Mouse (Mus musculus) embryonic facial prominence, embryonic 13.5 days (tissue): ENCODE results near the gene Ppp1r14d. TPM values are rescaled to one million over a fixed set of nuclear protein-coding genes. Genes with fewer than 3 reads are reported as not detected.
A peak's percentile ranks its signal among the peaks of the same experiment; 100 is the strongest.

Experiments used
- ATAC-seq: fragments of 200-750 bp; cut with Nextera tagmentation; 2 replicates; pipeline ENCODE4 v1.8.0; 2017; ENCODE audit warnings: low read depth; ENCODE audit not compliant: insufficient number of reproducible peaks, insufficient read depth, low FRiP score, low TSS enrichment
- H3K27ac ChIP-seq: fragments of 300-500 bp; sonication (generic); 2 replicates; pipeline ENCODE4 v1.5.1; 2015; ENCODE audit warnings: moderate library complexity, mild to moderate bottlenecking, inconsistent platforms
- H3K27me3 ChIP-seq: fragments of 300-500 bp; sonication (generic); 2 replicates; pipeline ENCODE4 v1.6.1; 2015; ENCODE audit warnings: mild to moderate bottlenecking, inconsistent platforms
- H3K36me3 ChIP-seq: fragments of 300-500 bp; sonication (generic); 2 replicates; pipeline ENCODE4 v1.6.1; 2015; ENCODE audit warnings: mild to moderate bottlenecking, inconsistent platforms
- H3K4me1 ChIP-seq: fragments of 300-500 bp; sonication (generic); 2 replicates; pipeline ENCODE4 v1.6.1; 2015; ENCODE audit warnings: inconsistent platforms
- H3K4me2 ChIP-seq: fragments of 300-500 bp; sonication (generic); 2 replicates; pipeline ENCODE4 v1.6.1; 2015; ENCODE audit warnings: moderate library complexity, mild to moderate bottlenecking, inconsistent platforms
- H3K4me3 ChIP-seq: fragments of 300-500 bp; sonication (generic); 2 replicates; pipeline ENCODE4 v1.5.1; 2015; ENCODE audit warnings: mild to moderate bottlenecking, inconsistent platforms
- H3K9ac ChIP-seq: fragments of 300-500 bp; sonication (generic); 2 replicates; pipeline ENCODE4 v1.6.1; 2015; ENCODE audit warnings: mild to moderate bottlenecking, inconsistent platforms
- H3K9me3 ChIP-seq: fragments of 300-500 bp; sonication (generic); 2 replicates; pipeline ENCODE4 v1.6.1; 2016; ENCODE audit warnings: inconsistent platforms
- WGBS: fragments of 180-500 bp; shearing (Covaris S2); methylation state at CpG from one replicate; pipeline ENCODE4 v1.1.7; 2015; ENCODE audit warnings: mixed read lengths; 5-methylcytosine and 5-hydroxymethylcytosine counted together
- polyA plus RNA-seq: library from polyadenylated mRNA; unstranded; fragments of >200 nt; fragmentation: Nextera tagmentation; extraction: Ambion mirVana; gene quantifications from 2 replicates; pipeline ENCODE4 v1.2.1, GENCODE M21; 2015

Gene Ppp1r14d
- polyA plus RNA-seq, 1 experiment from 2014 or later, result 0.28 TPM

GRCm38 (mm10) chr2:119190969-119191368 lies 38.7 kb downstream of the Ppp1r14d start:
- no peak overlapping the region for H3K9ac ChIP-seq
- H3K4me1 ChIP-seq, result peaks cover 14% of the 10 kb centered on the region
- no peak overlapping the region for H3K27ac ChIP-seq
- H3K27me3 ChIP-seq, result no peaks in the 10 kb centered on the region
- H3K4me3 ChIP-seq, result no peak overlapping the region
- no peaks in the 10 kb centered on the region for H3K9me3 ChIP-seq
- WGBS, result 85% methylated on average over 5 of the region's 5 CpGs
- H3K4me2 ChIP-seq, result no peak overlapping the region
- ATAC-seq, result no peak
- peaks cover 4% of the 10 kb centered on the region; the same call in 1 of the 2 replicates for H3K36me3 ChIP-seq

DNA sequence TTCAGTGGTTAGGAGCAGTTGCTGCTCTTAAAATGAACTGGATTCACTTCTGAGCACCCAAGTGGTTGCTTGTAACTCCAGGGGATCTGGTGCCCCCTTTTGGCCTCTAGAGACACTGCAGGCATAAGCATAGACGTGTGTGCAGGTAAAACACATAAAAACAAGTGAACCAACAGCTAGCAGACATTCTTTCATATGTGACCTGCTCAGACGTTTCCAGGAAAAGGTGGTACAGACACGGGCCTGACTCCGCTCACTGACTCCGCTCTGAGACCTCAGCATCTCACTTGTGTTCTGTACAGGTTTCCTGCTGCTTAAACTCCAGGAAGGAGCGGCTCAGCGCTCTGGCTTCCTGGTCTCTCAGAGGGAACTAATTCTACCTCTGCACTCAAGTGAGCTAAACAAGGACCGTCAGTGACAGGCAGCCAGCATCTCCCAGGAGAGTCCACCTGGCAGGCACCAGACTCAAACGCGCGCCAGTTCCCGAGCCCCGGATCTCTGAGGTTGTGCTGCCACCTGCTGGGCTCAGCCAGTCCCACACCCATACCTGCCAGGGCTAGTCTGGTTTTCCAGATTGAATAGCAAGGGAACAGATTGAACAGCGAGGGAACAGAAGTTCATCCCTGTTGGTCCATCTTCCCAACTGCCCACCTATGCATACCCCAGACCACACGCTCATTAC lies 40.5 kb downstream of the Ppp1r14d start:
- Histone ChIP-seq H3K4me3 (peak overlapping the region; percentile 37), H3K9ac (peak overlapping the region; percentile 46; the same call in 1 of the 2 replicates), H3K36me3 (peaks cover 18% of the 10 kb centered on the region), H3K9me3 (no peaks in the 10 kb centered on the region), H3K4me1 (peaks cover 11% of the 10 kb centered on the region; the same call in 1 of the 2 replicates), H3K4me2 (peak overlapping the region; percentile 78), H3K27ac (no peak overlapping the region), H3K27me3 (no peaks in the 10 kb centered on the region)
- ATAC-seq, result peak; percentile 56; the same call in 1 of the 2 replicates
- 6% methylated on average over 15 of the region's 15 CpGs for WGBS

DNA sequence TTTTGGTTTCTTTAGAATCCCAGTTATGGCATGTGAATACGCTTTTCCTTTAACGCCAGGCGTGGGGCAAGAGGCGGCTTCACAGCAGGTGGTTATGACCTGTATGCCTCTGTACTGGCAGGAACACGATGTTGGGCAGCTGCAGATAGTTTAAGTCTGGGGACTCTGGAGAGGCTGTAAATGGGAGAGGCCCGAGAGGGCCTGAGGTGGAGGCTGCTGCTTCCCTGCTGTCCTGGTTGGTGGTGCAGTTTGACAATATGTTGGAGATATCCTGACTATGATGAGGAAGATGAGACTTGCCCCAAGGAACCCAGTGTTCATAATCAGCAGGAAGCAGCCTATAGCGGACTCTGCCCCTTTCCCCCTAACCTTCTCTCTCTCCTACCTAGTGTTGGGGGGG lies 46.8 kb downstream of the Ppp1r14d start:
- Histone ChIP-seq H3K4me1 (no peaks in the 10 kb centered on the region), H3K27ac (no peak overlapping the region), H3K9me3 (no peaks in the 10 kb centered on the region), H3K4me3 (no peak overlapping the region), H3K27me3 (no peaks in the 10 kb centered on the region), H3K36me3 (peaks cover 67% of the 10 kb centered on the region), H3K4me2 (no peak overlapping the region), H3K9ac (no peak overlapping the region)
- WGBS, result 83% methylated on average over 7 of the region's 7 CpGs
- ATAC-seq, result no peak

GRCm38 (mm10) chr2:119177384-119177939 lies 52.2 kb downstream of the Ppp1r14d start:
- H3K4me1 ChIP-seq, result peaks cover 17% of the 10 kb centered on the region; the same call in 1 of the 2 replicates
- no peak for ATAC-seq
- H3K9ac ChIP-seq, result no peak overlapping the region
- H3K27ac ChIP-seq, result no peak overlapping the region
- no peak overlapping the region for H3K4me3 ChIP-seq
- H3K27me3 ChIP-seq, result no peaks in the 10 kb centered on the region
- no peak overlapping the region for H3K4me2 ChIP-seq
- H3K9me3 ChIP-seq, result no peaks in the 10 kb centered on the region
- 83% methylated on average over 5 of the region's 5 CpGs for WGBS
- H3K36me3 ChIP-seq, result peaks cover 65% of the 10 kb centered on the region

DNA sequence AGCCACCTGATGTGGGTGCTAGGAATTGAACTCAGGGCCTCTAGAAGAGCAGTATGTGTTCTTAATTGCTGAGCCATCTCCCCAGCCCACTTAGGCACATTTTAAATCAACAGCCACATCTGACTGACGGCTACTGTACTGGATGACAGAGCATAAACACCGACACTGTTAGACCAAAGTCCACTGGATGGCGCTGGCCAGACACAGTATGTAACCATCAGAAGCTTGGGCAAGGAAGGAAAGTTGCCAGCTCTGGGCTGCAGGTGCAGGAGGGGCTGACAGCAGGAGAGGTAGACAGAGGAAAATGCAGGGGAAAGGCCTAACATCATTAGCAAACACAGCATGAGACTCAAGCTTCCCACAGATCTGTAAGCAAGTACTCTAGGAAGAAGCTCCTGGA lies 52.9 kb downstream of the Ppp1r14d start:
- no peaks in the 10 kb centered on the region for H3K9me3 ChIP-seq
- H3K9ac ChIP-seq, result no peak overlapping the region
- no peak for ATAC-seq
- WGBS, result 64% methylated on average over 3 of the region's 3 CpGs
- peaks cover 17% of the 10 kb centered on the region; the same call in 1 of the 2 replicates for H3K4me1 ChIP-seq
- no peak overlapping the region for H3K4me3 ChIP-seq
- H3K27ac ChIP-seq, result no peak overlapping the region
- peaks cover 67% of the 10 kb centered on the region for H3K36me3 ChIP-seq
- H3K27me3 ChIP-seq, result no peaks in the 10 kb centered on the region
- no peak overlapping the region for H3K4me2 ChIP-seq

GRCm38 (mm10) chr2:119175614-119176013 lies 54.1 kb downstream of the Ppp1r14d start:
- Histone ChIP-seq H3K4me2 (no peak overlapping the region), H3K4me3 (no peak overlapping the region), H3K27me3 (no peaks in the 10 kb centered on the region), H3K9ac (no peak overlapping the region), H3K9me3 (no peaks in the 10 kb centered on the region), H3K36me3 (peaks cover 61% of the 10 kb centered on the region), H3K27ac (no peak overlapping the region), H3K4me1 (peaks cover 17% of the 10 kb centered on the region; the same call in 1 of the 2 replicates)
- WGBS, result 61% methylated on average over 6 of the region's 6 CpGs
- ATAC-seq, result no peak

GRCm38 (mm10) chr2:119174866-119175265 lies 54.8 kb downstream of the Ppp1r14d start:
- Histone ChIP-seq H3K4me3 (no peak overlapping the region), H3K36me3 (peaks cover 54% of the 10 kb centered on the region), H3K27ac (no peak overlapping the region), H3K4me2 (no peak overlapping the region), H3K9ac (peak overlapping the region; percentile 32; the same call in 1 of the 2 replicates), H3K4me1 (peaks cover 17% of the 10 kb centered on the region; the same call in 1 of the 2 replicates), H3K9me3 (no peaks in the 10 kb centered on the region), H3K27me3 (no peaks in the 10 kb centered on the region)
- 49% methylated on average over 14 of the region's 14 CpGs for WGBS
- ATAC-seq, result no peak

DNA sequence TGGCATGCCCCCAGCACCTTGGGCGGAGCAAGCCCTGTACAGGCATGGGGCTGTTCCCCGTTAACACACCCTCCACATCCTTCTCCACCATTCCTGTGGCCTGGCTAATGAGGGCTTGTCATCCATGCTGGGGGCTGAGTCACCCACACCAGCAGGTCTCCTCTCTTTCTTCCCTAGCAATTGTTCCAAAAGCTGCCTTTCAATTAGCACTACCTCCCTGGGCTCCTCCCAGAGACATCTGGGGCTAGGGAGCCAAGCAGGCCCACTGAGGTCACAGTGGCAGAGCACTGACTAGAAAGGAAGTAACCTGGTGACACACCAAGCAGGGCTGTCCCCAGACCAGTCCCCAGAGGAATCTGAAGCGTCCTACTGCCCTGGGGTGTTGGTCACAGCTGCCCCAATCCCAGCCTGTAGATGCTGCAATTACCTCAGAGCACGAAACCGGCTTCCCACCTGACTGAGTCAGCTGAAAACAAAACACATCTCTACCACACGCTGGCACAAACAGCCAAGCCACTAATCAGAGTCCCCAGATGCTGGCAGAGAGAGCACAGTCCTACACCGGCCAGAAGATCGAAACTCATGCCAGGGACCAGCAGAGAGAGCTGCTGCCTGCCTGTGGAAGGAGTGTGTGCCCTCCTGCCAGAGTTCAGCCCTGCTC lies 55.6 kb downstream of the Ppp1r14d start, which contains the start of gene Gm14137:
Gm14137 (plus strand) TSS at position 519 of the 661 bp plus-strand sequence.
- Histone ChIP-seq H3K27ac (no peak within 1 kb of the TSS), H3K36me3 (peaks cover 47% of the 10 kb centered on the region), H3K4me3 (no peak within 1 kb of the TSS), H3K9me3 (no peaks in the 10 kb centered on the region), H3K27me3 (peaks cover 4% of the 10 kb centered on the region; the same call in 1 of the 2 replicates), H3K4me2 (no peak within 1 kb of the TSS), H3K4me1 (peaks cover 17% of the 10 kb centered on the region; the same call in 1 of the 2 replicates), H3K9ac (peak within 1 kb of the TSS; percentile 32; the same call in 1 of the 2 replicates)
- WGBS, result 31% methylated on average over 8 of the region's 8 CpGs
- ATAC-seq, result no peak

- no peak for ATAC-seq
- Histone ChIP-seq H3K4me3 (no peak overlapping the region), H3K4me2 (no peak overlapping the region), H3K4me1 (peaks cover 18% of the 10 kb centered on the region), H3K36me3 (peaks cover 37% of the 10 kb centered on the region), H3K27me3 (peaks cover 13% of the 10 kb centered on the region), H3K27ac (peak overlapping the region; percentile 16; the same call in 1 of the 2 replicates), H3K9ac (no peak overlapping the region), H3K9me3 (no peaks in the 10 kb centered on the region)
- 27% methylated on average over 13 of the region's 13 CpGs for WGBS
These were observed 56.7 kb downstream of the Ppp1r14d start for GRCm38 (mm10) chr2:119172862-119173576.

- Histone ChIP-seq H3K4me2 (no peak overlapping the region), H3K9me3 (no peaks in the 10 kb centered on the region), H3K4me1 (peaks cover 24% of the 10 kb centered on the region), H3K36me3 (peaks cover 32% of the 10 kb centered on the region), H3K4me3 (no peak overlapping the region), H3K27me3 (peaks cover 18% of the 10 kb centered on the region), H3K9ac (no peak overlapping the region), H3K27ac (no peak overlapping the region)
- WGBS, result 81% methylated on average over 7 of the region's 7 CpGs
- ATAC-seq, result no peak
These were observed 57.3 kb downstream of the Ppp1r14d start for GRCm38 (mm10) chr2:119172446-119172845.

GRCm38 (mm10) chr2:119171574-119171973 lies 58.1 kb downstream of the Ppp1r14d start:
- Histone ChIP-seq H3K27ac (no peak overlapping the region), H3K9ac (no peak overlapping the region), H3K27me3 (peaks cover 27% of the 10 kb centered on the region), H3K4me1 (peaks cover 33% of the 10 kb centered on the region), H3K4me2 (no peak overlapping the region), H3K9me3 (no peaks in the 10 kb centered on the region), H3K36me3 (peaks cover 24% of the 10 kb centered on the region), H3K4me3 (no peak overlapping the region)
- no peak for ATAC-seq
- WGBS, result 81% methylated on average over 8 of the region's 8 CpGs
